8 mouse cellular contexts compared by ENCODE assay signal in the genomic region with DNA sequence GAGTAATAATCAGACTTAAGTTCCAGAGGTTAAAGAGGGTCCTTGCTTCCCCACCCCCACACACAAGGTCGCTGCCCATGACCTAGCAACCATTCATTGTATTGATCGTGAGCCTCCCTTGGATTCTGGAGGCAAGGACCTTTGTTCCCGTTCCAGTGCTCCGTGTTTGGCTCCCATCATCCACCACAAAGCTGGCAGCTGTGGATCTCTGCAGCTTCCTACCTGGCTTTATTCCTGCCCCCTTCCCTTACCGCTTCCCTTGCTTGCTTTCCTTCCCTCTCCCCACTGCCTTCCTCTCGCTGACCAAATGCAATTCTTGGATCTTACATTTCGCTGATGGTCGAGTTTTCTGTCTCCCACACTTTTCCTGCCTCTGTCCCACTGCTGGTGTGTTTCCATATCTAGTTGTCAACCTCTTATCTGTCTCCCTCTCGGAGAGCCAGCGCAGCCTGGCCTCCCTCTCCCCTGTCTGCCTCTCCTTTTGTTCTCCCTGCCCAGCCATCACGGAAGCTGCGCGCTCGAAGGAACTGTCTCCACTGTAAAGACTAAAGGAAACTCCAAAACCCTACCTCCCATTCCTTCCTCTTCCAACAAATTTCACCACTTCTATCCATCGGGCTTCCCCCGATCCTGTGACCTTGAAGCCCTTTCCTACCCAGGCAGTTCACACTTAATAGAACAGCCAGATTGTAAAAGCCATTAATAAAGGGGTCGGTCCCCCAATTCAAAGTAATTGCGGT. TPM values are rescaled to one million over a fixed set of nuclear protein-coding genes. Genes with fewer than 3 reads are reported as not detected.
DNase-seq lines count a peak whose midpoint lies in the region; ATAC-seq lines count a peak whose summit lies in the region.

No protein-coding gene starts in this region.

- peaks cover 19% of the 10 kb centered on the region for H3K36me3 ChIP-seq in erythroblast, embryonic 14.5 days (ENCODE audit: control insufficient read depth)
- 0 out of 2 replicates have a peak, but pooled peaks cover 4% of the 10 kb centered on the region for H3K36me3 ChIP-seq in hindbrain, embryonic 12.5 days
- H3K36me3 ChIP-seq in midbrain, embryonic 13.5 days: 0 out of 2 replicates have a peak, but pooled peaks cover 5% of the 10 kb centered on the region

- DNase-seq in embryo, embryonic 10 days (ENCODE audit: low spot score): peak; percentile 66
- no peak for DNase-seq in urinary bladder, postnatal 36 days (ENCODE audit: low spot score in 2 of 2)
- DNase-seq in left cerebral cortex, adult 18-20 months (ENCODE audit: low spot score in 2 of 2): no peak

- H3K9me3 ChIP-seq in erythroblast, embryonic 14.5 days (ENCODE audit: control insufficient read depth, low read length): no peaks in the 10 kb centered on the region; the same call in 1 of the 2 replicates
- no peaks in the 10 kb centered on the region for H3K9me3 ChIP-seq in hindbrain, embryonic 12.5 days (replicated peaks)
- no peaks in the 10 kb centered on the region for H3K9me3 ChIP-seq in midbrain, embryonic 13.5 days

- WGBS in hindbrain, embryonic 12.5 days: 2% methylated on average over 18 of the region's 18 CpGs
- WGBS in midbrain, embryonic 13.5 days: 3% methylated on average over 18 of the region's 18 CpGs

- peaks cover 51% of the 10 kb centered on the region for H3K27me3 ChIP-seq in erythroblast, embryonic 14.5 days (ENCODE audit: control insufficient read depth)
- H3K27me3 ChIP-seq in hindbrain, embryonic 12.5 days: peaks cover 14% of the 10 kb centered on the region
- H3K27me3 ChIP-seq in midbrain, embryonic 13.5 days: no peaks in the 10 kb centered on the region

- ATAC-seq in erythroblast, adult 5-6 weeks (replicated peaks; ENCODE audit: low FRiP score, poor library complexity, severe bottlenecking): no peak
- no peak for ATAC-seq in hindbrain, embryonic 12.5 days (ENCODE audit: low FRiP score)
- no peak for ATAC-seq in midbrain, embryonic 13.5 days
- no peak for ATAC-seq in cerebellum, adult (ENCODE audit: insufficient number of reproducible peaks, low FRiP score, low TSS enrichment)

- peak overlapping the region; percentile 86 for H3K9ac ChIP-seq in hindbrain, embryonic 12.5 days
- peak overlapping the region; percentile 83 for H3K9ac ChIP-seq in midbrain, embryonic 13.5 days (replicated peaks)

- H3K4me2 ChIP-seq in hindbrain, embryonic 12.5 days (replicated peaks): peak overlapping the region; percentile 60
- H3K4me2 ChIP-seq in midbrain, embryonic 13.5 days (replicated peaks): peak overlapping the region; percentile 68

- peaks cover 58% of the 10 kb centered on the region for H3K4me1 ChIP-seq in erythroblast, embryonic 14.5 days (ENCODE audit: control insufficient read depth)
- H3K4me1 ChIP-seq in hindbrain, embryonic 12.5 days: peaks cover 52% of the 10 kb centered on the region
- H3K4me1 ChIP-seq in midbrain, embryonic 13.5 days (replicated peaks): peaks cover 81% of the 10 kb centered on the region

- H3K4me3 ChIP-seq in erythroblast, embryonic 14.5 days (replicated peaks): peak overlapping the region; percentile 62
- H3K4me3 ChIP-seq in hindbrain, embryonic 12.5 days: peak overlapping the region; percentile 67
- H3K4me3 ChIP-seq in midbrain, embryonic 13.5 days (replicated peaks): peak overlapping the region; percentile 57

- H3K27ac ChIP-seq in hindbrain, embryonic 12.5 days: peak overlapping the region; percentile 89
- peak overlapping the region; percentile 87 for H3K27ac ChIP-seq in midbrain, embryonic 13.5 days

RNA-seq across cellular contexts. Expression of gene Mmp14, which starts 0.8 kb away (rescaled TPM):
- 0.10 and 0.18 TPM in 2 replicates for polyA plus RNA-seq in erythroblast, embryonic 14.5 days (2012)
- 0.84 and 3.5 TPM in 2 replicates for total RNA-seq in erythroblast, adult 5-6 weeks (2015; ENCODE audit: low replicate concordance)
- total RNA-seq in erythroblast, adult 5-6 weeks (2017; ENCODE audit: low replicate concordance): 1.7 and 2.0 TPM in 2 replicates
- 113 and 117 TPM in 2 replicates for polyA plus RNA-seq in hindbrain, embryonic 12.5 days (2016; fragmentation: Nextera tagmentation; extraction: Ambion mirVana)
- 50.1 and 55.9 TPM in 2 replicates for polyA plus RNA-seq in midbrain, embryonic 13.5 days (2015; fragmentation: Nextera tagmentation; extraction: Ambion mirVana)
- total RNA-seq in left cerebral cortex, adult 18-20 months (2021): 10 to 100 TPM; 12.0 to 12.6 TPM

RNA-seq across cellular contexts. Expression of gene Mrpl52, which starts 3.9 kb away (rescaled TPM):
- polyA plus RNA-seq in erythroblast, embryonic 14.5 days (2012): 62.3 and 63.5 TPM in 2 replicates
- 36.8 and 40.3 TPM in 2 replicates for total RNA-seq in erythroblast, adult 5-6 weeks (2015; ENCODE audit: low replicate concordance)
- total RNA-seq in erythroblast, adult 5-6 weeks (2017; ENCODE audit: low replicate concordance): 18.0 and 27.6 TPM in 2 replicates
- polyA plus RNA-seq in hindbrain, embryonic 12.5 days (2016; fragmentation: Nextera tagmentation; extraction: Ambion mirVana): 239 and 255 TPM in 2 replicates
- 278 and 280 TPM in 2 replicates for polyA plus RNA-seq in midbrain, embryonic 13.5 days (2015; fragmentation: Nextera tagmentation; extraction: Ambion mirVana)
- total RNA-seq in left cerebral cortex, adult 18-20 months (2021): 10 to 100 TPM; 89.2 to 93.8 TPM

RNA-seq across cellular contexts. Expression of gene Slc7a7, which starts 13.0 kb away (rescaled TPM):
- polyA plus RNA-seq in erythroblast, embryonic 14.5 days (2012): 0.06 TPM in 1 of 2 replicates, not detected in the other
- 2.7 and 7.5 TPM in 2 replicates for total RNA-seq in erythroblast, adult 5-6 weeks (2015; ENCODE audit: low replicate concordance)
- total RNA-seq in erythroblast, adult 5-6 weeks (2017; ENCODE audit: low replicate concordance): 5.6 and 6.0 TPM in 2 replicates
- 5.1 and 5.2 TPM in 2 replicates for polyA plus RNA-seq in hindbrain, embryonic 12.5 days (2016; fragmentation: Nextera tagmentation; extraction: Ambion mirVana)
- 5.3 and 5.9 TPM in 2 replicates for polyA plus RNA-seq in midbrain, embryonic 13.5 days (2015; fragmentation: Nextera tagmentation; extraction: Ambion mirVana)
- 1 to 10 TPM; 2.3 to 4.0 TPM for total RNA-seq in left cerebral cortex, adult 18-20 months (2021)

RNA-seq across cellular contexts. Expression of gene Lrp10, which starts 33.4 kb away (rescaled TPM):
- 15.3 and 15.9 TPM in 2 replicates for polyA plus RNA-seq in erythroblast, embryonic 14.5 days (2012)
- 6.7 and 10.9 TPM in 2 replicates for total RNA-seq in erythroblast, adult 5-6 weeks (2015; ENCODE audit: low replicate concordance)
- total RNA-seq in erythroblast, adult 5-6 weeks (2017; ENCODE audit: low replicate concordance): 12.2 and 13.9 TPM in 2 replicates
- 34.7 and 36.0 TPM in 2 replicates for polyA plus RNA-seq in hindbrain, embryonic 12.5 days (2016; fragmentation: Nextera tagmentation; extraction: Ambion mirVana)
- 22.3 and 27.5 TPM in 2 replicates for polyA plus RNA-seq in midbrain, embryonic 13.5 days (2015; fragmentation: Nextera tagmentation; extraction: Ambion mirVana)
- total RNA-seq in left cerebral cortex, adult 18-20 months (2021): 10 to 100 TPM; 21.1 to 22.2 TPM

RNA-seq across cellular contexts. Expression of gene Rem2, which starts 45.3 kb away (rescaled TPM):
- not detected in 2 replicates for polyA plus RNA-seq in erythroblast, embryonic 14.5 days (2012)
- not detected in 2 replicates for total RNA-seq in erythroblast, adult 5-6 weeks (2015; ENCODE audit: low replicate concordance)
- not detected in 2 replicates for total RNA-seq in erythroblast, adult 5-6 weeks (2017; ENCODE audit: low replicate concordance)
- polyA plus RNA-seq in hindbrain, embryonic 12.5 days (2016; fragmentation: Nextera tagmentation; extraction: Ambion mirVana): 39.3 and 46.1 TPM in 2 replicates
- 44.3 and 52.3 TPM in 2 replicates for polyA plus RNA-seq in midbrain, embryonic 13.5 days (2015; fragmentation: Nextera tagmentation; extraction: Ambion mirVana)
- total RNA-seq in left cerebral cortex, adult 18-20 months (2021): 1 to 10 TPM; 4.2 to 7.5 TPM

Comparison
In these comparisons a context has a peak if more than half of its experiments do, and no peak if none do; other contexts are left out.
1. RNA of gene Mmp14, which starts 0.8 kb away (polyA plus RNA-seq): 113 to 117 TPM in hindbrain, embryonic 12.5 days and 50.1 to 55.9 TPM in midbrain, embryonic 13.5 days; 0.10 to 0.18 TPM in erythroblast, embryonic 14.5 days; every median in the first group is over 10 times any median in the second.
2. Peak in every context shown above with its lines, with median percentiles within 50 percentile points of each other: H3K4me3 ChIP-seq.